Mouse (Mus musculus) ES-E14 (cell line): Measurements from ENCODE around the gene Eml4.

Experiments used
- CHD2 ChIP-seq: IDR thresholded peaks from 2 replicates; pipeline ENCODE4 v1.6.1; 2014; ENCODE audit warnings: mild to moderate bottlenecking, low read depth, low read length, inconsistent platforms
- HCFC1 ChIP-seq: IDR thresholded peaks from 2 replicates; pipeline ENCODE4 v1.6.1; 2012; ENCODE audit warnings: low read length, inconsistent platforms, borderline replicate concordance; ENCODE audit not compliant: insufficient read depth
- ZC3H11A ChIP-seq: IDR thresholded peaks from 2 replicates; pipeline ENCODE4 v1.6.1; 2012; ENCODE audit warnings: low read depth, mild to moderate bottlenecking, inconsistent platforms, low read length, borderline replicate concordance
- ZNF384 ChIP-seq: IDR thresholded peaks from 2 replicates; pipeline ENCODE4 v1.6.1; 2012; ENCODE audit warnings: low read depth, low read length, inconsistent platforms

GRCm38 (mm10) chr17:83524753-83525152, 174.0 kb downstream of the Eml4 start:
- TF ChIP-seq HCFC1 (no peak), CHD2 (no peak), ZNF384 (no peak), ZC3H11A (no peak)
